Mouse (Mus musculus): ENCODE data around the gene Cldn15. TPM values are rescaled to one million over a fixed set of nuclear protein-coding genes. Genes with fewer than 3 reads are reported as not detected.
"Not testable (repeated sequence)": the region's sequence is repeated elsewhere in the genome, so short reads cannot be mapped to it uniquely, and the experiment has no call there.

Gene Cldn15
- total RNA-seq (2021) = 10 to 100 TPM in 1 of 2 experiments, 1 to 10 TPM in 1; 9.8 to 11.3 TPM

DNA sequence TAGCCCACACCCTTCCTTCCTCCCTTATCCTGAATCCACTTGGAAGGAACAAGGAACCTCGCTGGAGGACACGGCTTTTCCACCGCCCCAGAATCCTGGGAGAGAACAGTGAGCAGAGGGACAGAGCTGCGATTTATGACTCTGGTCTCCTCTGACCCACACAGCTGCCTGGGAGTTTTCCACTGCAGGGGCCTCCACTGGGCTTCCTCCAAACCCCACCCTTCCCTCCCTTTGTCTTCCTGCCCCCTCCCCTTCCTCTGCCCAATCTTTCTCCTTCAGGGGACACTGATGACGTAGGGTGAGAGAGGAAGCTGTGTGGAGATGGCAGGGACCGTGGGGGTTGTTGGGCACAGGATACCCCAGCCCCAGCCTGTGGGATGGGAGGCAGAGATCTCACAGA lies at the start of gene Cldn15:
Gene Cldn15 (plus strand): TSS at position 286 of the 400 bp plus-strand sequence.
- peak; percentile 41 to 56 for DNase-seq
- intact Hi-C loops (cut with DNase I) = no loop called here

DNA sequence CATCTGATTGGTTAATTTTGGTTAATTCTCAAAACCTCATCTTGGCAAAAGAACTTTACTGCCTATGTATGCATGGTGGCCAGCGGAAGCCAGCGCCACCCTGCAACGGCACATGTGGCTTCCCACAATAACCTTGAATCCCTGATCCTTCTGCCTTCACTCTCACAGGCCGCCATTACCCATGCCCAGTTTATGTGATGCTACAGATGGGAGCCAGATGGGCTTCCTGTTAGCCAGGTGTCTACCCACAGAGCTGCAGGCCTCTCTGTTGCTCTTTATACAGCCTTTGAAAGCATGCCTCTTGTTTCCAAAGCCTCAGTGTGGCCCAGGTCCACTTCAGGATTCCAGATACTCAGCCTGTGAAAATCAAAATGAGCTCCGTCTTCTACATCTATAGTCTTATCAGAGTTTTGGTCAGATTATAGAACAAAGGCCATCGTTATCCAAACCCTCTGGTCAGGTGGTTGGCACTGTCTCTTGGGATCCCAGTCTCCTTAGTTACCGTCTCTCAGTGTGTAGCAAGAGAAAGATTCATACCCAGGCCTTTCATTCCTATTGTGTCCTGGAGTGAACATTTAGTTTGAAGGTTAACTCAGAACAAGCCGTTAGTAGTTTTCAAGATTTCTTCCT lies 48.7 kb upstream of the Cldn15 start:
- intact Hi-C loops (cut with DNase I) = no loop called here
- DNase-seq = no peak

DNA sequence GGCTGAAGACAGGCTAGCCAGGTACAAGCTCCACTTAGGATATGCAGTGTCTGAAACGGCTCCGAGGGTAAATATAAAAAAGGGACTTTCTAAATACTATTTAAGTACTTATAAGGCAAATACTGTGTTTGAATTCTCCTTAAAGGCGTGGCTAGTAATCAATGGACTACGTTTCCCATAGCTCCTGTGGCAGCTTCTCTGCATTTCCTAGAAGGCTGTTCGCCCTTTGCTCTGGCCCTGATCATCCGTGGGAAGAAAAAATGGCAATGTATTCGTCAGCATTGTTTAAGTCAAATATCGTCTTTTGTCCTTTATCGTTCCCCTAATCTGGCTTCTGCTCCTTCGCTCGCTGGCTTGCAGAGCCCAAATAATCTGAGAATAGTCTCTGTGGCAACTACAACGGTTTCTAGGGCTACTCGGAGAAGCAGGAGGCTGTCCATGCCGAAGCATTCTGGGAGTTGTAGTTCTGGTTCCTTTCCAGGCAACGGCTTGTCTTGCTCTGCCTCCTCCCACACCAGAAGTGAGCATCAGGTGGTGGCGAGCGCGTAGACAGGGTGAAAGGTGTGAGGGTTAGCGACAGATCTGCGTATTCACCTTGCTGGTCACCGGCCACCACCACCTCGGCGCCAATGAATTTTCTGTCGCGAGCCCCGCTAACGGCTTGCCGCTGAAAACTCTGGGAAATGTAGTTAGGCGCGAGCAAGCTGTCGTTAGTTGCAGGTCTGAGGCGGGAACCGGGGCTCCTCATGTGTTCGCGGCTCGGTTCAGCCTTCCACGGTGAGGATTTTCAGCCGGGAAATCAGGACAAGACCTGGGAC lies 47.6 kb upstream of the Cldn15 start:
- intact Hi-C loops (cut with DNase I) = no loop called here
- peak; percentile 65 to 81 for DNase-seq

DNA sequence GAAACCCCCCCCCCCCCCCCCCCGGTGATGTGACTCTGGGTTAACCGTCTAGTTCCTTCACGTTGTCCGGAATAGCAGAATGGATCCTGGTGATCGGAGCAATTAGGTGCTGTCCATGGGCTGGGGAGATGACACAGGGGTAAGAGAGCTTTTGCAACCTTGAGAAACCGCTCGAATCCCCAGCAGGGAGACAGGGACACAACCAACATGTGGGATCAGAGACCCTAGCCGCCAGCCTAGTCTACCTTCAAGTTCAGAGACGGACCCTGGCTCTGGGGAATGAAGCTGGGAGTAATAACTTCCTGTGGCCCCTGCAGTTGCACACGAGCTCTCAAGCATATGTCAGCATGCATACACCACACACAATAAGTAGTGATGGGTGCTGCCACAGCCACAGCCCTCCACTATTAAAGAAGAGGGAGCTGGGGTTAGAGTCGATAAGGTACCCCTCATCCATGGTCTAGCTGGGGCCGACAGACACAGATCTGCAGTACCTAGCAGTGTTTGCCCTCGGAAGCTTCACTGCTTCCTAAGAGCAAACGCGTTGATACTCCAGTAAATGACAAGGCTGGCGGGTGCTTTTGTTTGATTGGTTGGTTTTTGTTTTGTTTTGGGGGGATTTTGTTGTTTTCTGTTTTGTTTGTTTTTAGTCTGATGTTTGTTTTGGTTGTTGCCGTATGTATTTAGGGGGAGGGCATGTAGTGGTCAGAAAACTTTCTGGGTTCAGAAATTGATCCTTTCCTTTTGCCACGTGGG lies 46.7 kb upstream of the Cldn15 start:
- DNase-seq = peak in 1 of 2 experiments; percentile 4
- intact Hi-C loops (cut with DNase I) = no loop called here

DNA sequence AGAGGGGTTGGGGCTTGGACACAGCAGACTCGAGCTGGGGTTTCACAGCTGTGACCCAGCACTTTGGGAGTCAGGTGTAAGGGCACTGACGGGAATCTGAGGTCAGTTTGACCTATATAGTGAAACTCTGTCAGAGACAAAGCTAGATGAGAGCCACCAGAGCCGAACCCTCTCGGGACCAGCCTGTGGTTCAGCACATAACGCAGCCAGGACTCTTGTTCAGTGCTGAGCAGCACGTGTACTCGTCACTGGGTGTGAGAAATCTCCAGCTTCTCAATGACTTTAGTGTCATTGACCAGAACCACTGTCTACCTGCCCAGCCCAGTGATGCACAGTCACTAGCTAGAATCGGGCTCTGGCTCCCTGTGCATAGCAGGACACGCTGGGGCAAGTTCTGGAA lies 43.6 kb upstream of the Cldn15 start:
- DNase-seq = no peak
- intact Hi-C loops (cut with DNase I) = no loop called here

DNA sequence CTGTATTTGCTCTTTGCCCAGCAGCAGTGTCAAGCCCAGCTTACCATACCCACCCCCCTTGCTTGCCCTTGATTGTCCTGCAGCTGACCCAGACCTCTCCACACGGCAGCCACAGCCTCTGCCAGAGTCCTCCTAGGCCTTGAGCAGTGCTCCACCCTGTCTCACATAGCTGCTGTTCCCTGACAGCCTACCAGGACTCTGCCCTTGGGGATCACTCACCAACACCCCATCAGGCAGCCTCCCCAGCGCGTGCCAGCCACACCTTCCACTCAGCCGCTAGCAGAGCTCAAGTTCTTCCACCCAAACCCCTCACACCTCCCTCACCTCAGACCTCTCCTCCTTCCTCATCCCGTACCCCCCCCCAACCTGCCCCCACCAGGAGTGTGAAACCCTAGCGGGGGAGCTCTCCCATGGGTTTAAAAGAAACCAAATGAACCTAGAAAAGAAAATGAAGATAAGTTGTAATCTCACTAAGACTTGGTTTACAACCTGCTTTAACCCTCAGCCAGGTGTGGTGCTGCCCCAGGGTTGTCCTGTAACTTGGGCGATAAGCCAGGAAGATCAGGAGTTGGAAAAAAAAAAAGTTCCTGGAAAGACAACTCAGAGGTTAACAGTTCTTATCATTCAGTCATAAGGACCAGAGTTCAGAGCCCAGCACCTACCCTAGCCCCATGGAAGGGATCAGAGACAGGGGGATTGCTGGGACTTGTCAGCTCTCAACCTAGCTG lies 42.5 kb upstream of the Cldn15 start:
- intact Hi-C loops (cut with DNase I) = no loop called here
- DNase-seq = no peak

DNA sequence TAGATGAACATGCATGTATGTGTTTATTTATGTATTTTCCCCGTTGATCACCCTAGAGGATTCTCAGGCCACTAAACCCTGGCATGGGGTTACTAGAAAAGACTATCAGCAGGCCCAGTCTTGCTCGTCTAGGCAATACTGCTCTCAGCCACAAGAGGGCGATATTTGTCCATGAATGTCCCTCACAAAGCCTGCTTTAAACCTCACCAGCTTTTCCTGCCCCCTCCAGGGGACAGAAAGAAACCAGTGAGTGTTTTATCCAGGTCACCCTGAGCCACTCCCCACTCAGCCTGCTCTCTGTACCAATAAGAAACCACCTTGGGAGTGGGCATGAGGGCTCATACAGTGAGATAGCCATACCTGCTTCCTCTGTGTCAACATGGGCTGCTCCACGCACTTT lies 37.3 kb upstream of the Cldn15 start:
- DNase-seq = peak; percentile 78 to 86
- intact Hi-C loops (cut with DNase I) = loop anchor here (1.0 kb wide), 1 partner anchor 41 kb away; no protein-coding TSS in a partner anchor

DNA sequence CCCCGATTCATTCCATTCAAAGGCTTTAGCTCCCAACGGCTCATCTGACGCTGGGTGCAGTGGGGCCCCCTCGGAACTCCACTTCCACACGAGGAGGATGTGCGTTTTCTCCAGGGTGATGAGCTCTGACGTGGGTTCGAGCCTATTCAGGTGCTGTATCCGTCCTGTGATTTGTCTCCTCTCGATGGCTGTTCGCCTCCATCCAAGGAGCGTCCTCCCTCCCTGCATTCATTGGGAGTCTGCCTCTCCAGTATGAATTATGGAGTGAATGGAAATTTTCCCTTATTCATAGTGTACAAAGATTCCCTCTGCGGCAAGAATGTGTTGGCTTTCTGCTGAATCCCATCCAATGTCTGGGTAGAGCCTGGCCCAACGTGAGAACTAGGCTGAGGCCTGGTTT lies 34.5 kb upstream of the Cldn15 start:
- no peak for DNase-seq
- intact Hi-C loops (cut with DNase I) = loop anchor here (5.0 kb wide), 1 partner anchor 175 kb away; no protein-coding TSS in a partner anchor

DNA sequence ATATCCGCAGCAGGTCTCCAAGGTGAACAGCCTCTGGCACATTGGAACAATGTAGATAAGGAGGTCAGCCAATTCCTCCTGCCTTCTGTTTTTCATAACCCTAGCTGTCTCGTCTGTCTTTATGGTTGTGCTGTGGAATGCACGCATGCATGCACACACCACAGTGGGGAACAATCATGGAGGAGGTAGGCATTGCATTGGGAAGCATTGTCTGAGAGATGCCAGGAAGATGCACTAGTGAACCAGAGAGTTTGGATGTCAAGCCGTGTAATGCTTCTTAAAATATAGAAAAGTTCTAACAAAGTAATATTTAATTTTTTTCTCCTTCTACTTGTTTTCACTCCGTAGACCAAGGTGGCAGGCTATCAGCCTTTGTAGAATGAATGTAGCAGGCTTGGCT lies 33.5 kb upstream of the Cldn15 start:
- intact Hi-C loops (cut with DNase I) = loop anchor here (5.0 kb wide), 1 partner anchor 174 kb away; no protein-coding TSS in a partner anchor
- DNase-seq = no peak

DNA sequence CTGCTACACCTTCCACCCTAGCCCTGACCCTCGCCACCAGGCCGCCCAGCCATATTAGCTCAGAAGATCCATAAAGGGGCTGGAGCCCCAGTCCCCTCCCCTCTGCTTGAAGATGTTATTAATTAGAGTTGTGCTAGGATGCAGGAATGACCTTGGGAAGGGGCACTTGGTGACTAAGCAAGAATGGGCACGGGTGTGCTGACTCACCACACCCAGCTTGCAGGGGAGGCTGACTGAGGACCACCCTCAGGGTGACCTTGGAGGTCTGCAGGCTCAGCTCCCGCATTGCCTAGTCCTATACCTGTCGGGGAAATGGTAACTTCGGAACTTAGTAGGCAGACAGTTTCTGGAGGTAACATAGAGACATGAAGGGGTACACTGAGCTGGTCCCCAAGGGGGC lies 32.5 kb upstream of the Cldn15 start:
- no peak for DNase-seq
- intact Hi-C loops (cut with DNase I) = loop anchor here (5.0 kb wide), 1 partner anchor 173 kb away; no protein-coding TSS in a partner anchor

DNA sequence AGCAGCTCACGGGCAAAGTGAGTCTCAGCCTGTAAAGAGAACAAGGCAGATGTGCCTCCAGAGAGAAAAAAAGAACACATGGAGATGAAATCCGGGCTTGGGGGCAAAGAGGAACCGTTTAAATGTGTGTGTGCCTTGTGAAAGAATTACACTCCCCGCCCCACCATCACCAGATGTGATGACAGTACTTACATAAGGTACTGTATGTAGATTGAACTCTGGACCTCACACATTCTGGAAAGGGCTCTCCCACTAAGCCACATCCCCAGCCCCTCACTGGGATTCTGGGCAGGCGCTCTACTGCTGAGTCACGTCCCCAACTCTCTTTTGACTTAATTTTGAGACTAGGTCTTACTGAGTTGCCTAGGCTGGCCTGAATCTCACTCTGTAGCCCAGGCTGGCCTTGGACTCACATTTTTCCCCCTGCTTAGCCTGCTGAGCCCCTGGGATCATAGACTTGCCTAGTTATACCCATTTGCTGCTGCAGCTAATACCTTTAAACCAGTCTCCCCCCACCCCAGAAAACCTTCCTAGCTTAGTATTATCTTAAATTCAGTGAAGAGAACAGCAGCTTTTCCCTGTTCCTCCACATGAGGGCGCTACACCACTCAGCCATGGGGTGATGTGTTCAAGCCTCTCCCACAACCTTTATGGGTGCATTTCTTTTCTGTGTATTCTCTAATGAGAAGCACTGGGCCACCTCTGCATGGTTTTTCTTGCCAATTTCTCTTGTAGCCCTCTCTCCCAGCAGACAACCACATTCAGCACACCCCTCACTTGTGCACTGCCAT lies 30.3 kb upstream of the Cldn15 start:
- peak in 1 of 2 experiments; percentile 13 for DNase-seq
- intact Hi-C loops (cut with DNase I) = no loop called here

DNA sequence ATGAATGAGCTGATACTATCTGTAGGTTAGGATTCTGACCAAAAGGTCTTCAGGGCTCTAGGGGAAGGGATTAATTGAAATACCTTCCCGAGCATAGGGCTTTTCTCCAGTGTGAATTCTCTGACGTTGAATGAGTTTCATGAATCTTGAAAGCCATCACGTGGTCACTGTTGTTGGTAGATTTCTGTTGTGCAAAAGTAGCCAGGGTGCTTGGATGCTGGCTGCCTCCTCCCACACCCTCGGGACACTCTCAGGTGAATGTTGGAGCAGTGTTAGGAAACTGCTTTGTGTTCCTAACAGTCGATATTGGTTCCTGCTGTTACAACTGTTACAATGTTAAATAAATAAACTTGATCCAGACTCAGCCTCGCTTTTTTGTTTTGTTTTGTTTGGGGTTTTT lies 29.7 kb upstream of the Cldn15 start:
- intact Hi-C loops (cut with DNase I) = no loop called here

DNA sequence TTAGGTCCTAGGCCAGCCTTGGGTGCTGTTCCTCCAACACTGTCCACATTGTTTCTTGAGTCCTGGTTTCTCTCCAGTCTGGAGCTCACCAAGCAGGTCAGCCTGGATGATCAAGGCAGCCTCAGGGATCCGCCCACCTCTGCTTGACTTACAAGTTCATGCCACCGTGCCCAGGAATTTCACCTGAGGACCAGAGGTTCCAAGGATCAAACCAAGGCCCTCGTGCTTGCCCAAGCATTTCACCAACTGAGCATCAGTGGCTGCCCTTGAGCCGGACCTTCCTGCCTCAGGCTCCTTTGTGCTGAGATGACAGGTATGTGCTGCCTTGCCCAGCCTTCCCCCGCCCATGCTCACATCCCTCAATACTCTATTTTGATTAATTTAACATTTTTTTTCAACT lies 28.8 kb upstream of the Cldn15 start:
- no peak for DNase-seq
- intact Hi-C loops (cut with DNase I) = no loop called here

More for the DNA sequence above, 29.7 kb upstream of the Cldn15 start:
- no peak for DNase-seq

DNA sequence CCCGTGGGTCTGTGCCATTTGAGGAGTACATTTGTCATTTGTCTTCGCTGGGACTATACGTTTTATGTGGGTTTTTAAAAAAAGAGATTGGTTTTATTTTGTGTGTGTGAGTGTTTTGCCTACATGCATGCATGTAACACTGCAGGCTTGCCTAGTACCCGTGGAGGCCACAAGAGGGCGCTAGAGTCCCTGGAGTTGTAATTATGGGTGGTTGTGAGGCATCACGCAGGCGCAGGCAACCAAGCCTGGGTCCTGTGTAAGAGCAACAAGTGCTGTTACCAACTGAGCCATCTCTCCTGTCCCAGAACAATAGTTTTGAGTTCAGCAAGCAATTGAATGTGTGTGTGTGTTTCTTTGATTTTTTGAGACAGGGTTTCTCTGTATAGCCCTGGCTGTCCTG lies 27.1 kb upstream of the Cldn15 start:
- DNase-seq = peak in 1 of 2 experiments; percentile 13
- intact Hi-C loops (cut with DNase I) = no loop called here

DNA sequence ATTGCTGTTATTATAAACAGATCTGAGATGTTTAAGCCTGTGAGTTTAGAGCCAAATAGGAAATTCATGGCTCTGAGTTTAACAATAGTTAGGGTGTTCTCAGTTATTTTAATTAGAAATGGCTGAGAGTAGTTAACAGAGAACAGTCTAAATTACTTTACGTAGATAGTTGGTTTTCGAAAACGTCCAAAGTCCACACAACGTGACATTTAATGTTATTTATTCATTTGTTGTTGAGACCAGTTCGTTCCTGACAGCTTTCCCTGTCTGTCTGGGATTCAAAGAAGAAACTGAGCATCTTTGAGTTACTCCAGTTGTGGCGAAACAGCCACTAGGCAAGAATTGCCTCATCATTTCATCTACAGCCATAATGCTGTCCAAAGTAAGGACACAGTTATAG lies 26.4 kb upstream of the Cldn15 start:
- DNase-seq; intact Hi-C loops (cut with DNase I): not testable (repeated sequence)

DNA sequence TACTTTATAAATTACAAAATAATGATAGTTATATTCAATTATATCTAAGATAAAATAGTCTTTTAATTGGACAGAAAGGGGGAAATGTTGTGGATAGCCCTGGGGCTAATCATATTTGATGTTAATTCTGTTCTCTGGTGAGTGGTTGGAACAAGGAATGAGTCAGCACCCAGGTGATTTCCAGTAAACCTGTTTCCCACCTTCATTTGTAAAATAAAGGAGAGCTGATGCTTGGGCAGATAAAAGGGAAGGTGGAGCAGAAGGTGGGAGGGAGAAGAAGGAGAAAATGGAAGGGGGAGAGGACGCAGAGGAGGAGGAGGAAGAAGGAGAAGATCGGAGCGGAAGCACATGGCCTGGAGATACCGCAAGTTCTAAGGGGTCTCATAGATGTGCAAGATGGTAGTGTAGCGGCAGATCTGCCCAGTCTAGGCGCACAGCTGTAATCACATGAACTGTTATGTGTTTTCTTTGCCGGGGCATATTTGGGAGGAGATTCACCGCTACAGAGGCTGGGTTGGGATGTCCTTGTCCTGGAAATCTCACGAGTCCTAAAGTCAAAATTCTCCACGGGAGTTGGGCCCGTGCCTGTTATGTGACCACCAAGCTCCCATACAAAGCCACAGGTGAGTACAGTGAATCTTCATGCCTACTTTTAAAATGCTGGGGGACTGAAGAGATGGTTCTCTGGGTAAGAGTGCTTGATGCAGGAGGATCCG lies 25.4 kb upstream of the Cldn15 start:
- intact Hi-C loops (cut with DNase I) = no loop called here
- no peak for DNase-seq

DNA sequence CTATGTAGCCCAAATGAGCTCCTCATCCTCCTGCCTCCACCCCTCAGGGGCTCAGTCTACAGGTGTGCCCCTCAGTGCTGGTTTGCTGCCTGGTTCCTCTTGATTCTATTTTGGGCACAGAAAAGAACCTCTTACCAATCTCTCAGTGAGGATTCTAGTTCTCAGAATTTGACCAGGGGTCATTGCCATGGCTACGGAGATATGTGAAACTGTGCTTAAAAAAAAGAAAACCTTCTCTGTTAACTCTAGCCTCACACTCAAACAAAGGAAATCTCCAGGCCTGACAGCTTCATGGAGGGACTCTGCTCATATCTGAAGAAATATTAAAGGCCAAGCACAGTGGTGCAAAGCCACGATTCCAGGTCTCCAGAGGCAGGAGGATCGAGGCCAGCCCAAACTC lies 23.6 kb upstream of the Cldn15 start:
- DNase-seq = no peak
- intact Hi-C loops (cut with DNase I) = no loop called here

DNA sequence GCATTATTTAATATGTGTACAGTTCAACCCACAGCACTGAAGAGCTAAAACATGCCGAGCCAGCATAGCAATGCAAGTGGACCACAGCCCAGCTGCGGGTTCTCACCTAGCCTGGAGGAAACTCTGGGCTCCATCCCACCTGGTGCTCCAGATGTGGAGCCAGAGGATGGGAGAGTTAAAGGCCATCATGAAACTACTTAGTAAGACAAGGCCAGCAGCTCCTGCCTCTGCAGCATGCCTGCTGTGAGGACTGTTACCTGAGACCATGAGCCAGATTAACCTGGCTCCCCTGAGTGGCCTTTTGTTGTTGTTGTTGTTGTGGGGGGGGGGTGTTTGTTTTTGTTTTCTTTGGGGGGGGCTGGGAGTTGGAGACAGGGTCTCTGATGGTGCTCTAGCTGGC lies 23.0 kb upstream of the Cldn15 start:
- no peak for DNase-seq
- intact Hi-C loops (cut with DNase I) = no loop called here

DNA sequence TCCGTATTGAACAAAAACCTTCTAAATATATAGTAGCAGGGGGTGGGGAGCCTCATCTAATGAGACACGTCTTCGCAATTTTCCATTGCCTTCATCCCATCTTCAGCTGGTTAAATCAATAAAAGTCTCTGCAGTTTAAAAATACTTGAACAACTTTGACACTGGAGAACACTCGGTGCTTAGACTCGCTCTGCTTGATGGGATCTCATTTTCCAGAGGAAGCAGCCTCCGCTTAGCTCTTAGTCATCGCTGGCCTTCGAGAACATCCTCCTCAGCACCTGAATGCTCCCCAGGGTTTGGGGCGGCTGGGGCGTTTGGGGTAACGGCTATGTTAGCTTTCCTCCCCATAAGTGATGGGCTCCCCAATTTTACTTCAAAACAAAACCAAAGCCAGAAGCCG lies 21.3 kb upstream of the Cldn15 start:
- DNase-seq = no peak
- intact Hi-C loops (cut with DNase I) = no loop called here

Data from heart, postnatal 36 days (tissue).